Mouse (Mus musculus) sigmoid colon, adult 10 weeks (tissue): Measurements from ENCODE around the gene Olfr715b. TPM values are rescaled to one million over a fixed set of nuclear protein-coding genes. Genes with fewer than 3 reads are reported as not detected.

Experiments
- polyA plus RNA-seq: library from polyadenylated mRNA; stranded (reverse); fragments of 350-450 nt; fragmentation: Illumina TruSeq; extraction: RNeasy Lipid Tissue Mini Kit (QIAGEN cat#74804); gene quantifications from one replicate; pipeline ENCODE4 v1.2.3, GENCODE M21; 2014; ENCODE audit warnings: low read depth, low replicate concordance

Gene Olfr715b
- not detected for polyA plus RNA-seq

GRCm38 (mm10) chr7:107110269-107110668 lies at the start of gene Olfr715b:
Olfr715b (minus strand) TSS chr7:107110369.

GRCm38 (mm10) chr7:107138027-107138426 lies 27.9 kb upstream of the Olfr715b start, which contains the start of gene Olfr716:
Olfr716 (plus strand) TSS chr7:107138327.

GRCm38 (mm10) chr7:107130983-107131382 lies 20.8 kb upstream of the Olfr715b start, which contains the start of gene Olfr715:
Olfr715 (minus strand) TSS chr7:107131083.

GRCm38 (mm10) chr7:107092920-107093319 lies 17.2 kb downstream of the Olfr715b start, which contains the start of gene Olfr17:
Olfr17 (plus strand) TSS chr7:107093220.

GRCm38 (mm10) chr7:107070681-107071080 lies 39.5 kb downstream of the Olfr715b start, which contains the start of gene Olfr714:
Olfr714 (plus strand) TSS chr7:107070981.

Other genes with a start within 250 kb of the Olfr715b start
- not detected for gene Olfr704, start 247.2 kb downstream of the Olfr715b start, polyA plus RNA-seq
- not detected for gene Olfr705, start 233.5 kb downstream of the Olfr715b start, polyA plus RNA-seq
- not detected for gene Olfr706, start 222.2 kb downstream of the Olfr715b start, polyA plus RNA-seq
- gene Olfr707, start 209.1 kb downstream of the Olfr715b start, polyA plus RNA-seq, result not detected
- gene Olfr1532-ps1, start 202.4 kb downstream of the Olfr715b start, polyA plus RNA-seq, result not detected
- not detected for gene Olfr709-ps1, start 178.2 kb downstream of the Olfr715b start, polyA plus RNA-seq
- gene Olfr710, start 162.1 kb downstream of the Olfr715b start, polyA plus RNA-seq, result not detected
- not detected for gene Olfr6, start 146.4 kb downstream of the Olfr715b start, polyA plus RNA-seq
- not detected for gene Olfr711, start 134.9 kb downstream of the Olfr715b start, polyA plus RNA-seq
- not detected for gene Olfr2, start 104.3 kb downstream of the Olfr715b start, polyA plus RNA-seq
- gene Olfr713, start 79.2 kb downstream of the Olfr715b start, polyA plus RNA-seq, result not detected
- not detected for gene Olfr714, start 39.4 kb downstream of the Olfr715b start, polyA plus RNA-seq
- gene Olfr17, start 17.1 kb downstream of the Olfr715b start, polyA plus RNA-seq, result not detected
- not detected for gene Olfr715, start 20.7 kb upstream of the Olfr715b start, polyA plus RNA-seq
- not detected for gene Olfr716, start 28.0 kb upstream of the Olfr715b start, polyA plus RNA-seq
- gene Nlrp14, start 56.6 kb upstream of the Olfr715b start, polyA plus RNA-seq, result not detected
- not detected for gene Rbmxl2, start 99.1 kb upstream of the Olfr715b start, polyA plus RNA-seq